Mouse (Mus musculus): ENCODE data around the gene Fam90a1a.
"Not testable (repeated sequence)": the region's sequence is repeated elsewhere in the genome, so short reads cannot be mapped to it uniquely, and the experiment has no call there.

Fam90a1a gene

GRCm38 (mm10) chr8:21958414-21958813, at the start of gene Fam90a1a:
Gene Fam90a1a (plus strand): TSS chr8:21958714.
- DNase-seq (ENCODE audit: low spot score), result no peak

DNA sequence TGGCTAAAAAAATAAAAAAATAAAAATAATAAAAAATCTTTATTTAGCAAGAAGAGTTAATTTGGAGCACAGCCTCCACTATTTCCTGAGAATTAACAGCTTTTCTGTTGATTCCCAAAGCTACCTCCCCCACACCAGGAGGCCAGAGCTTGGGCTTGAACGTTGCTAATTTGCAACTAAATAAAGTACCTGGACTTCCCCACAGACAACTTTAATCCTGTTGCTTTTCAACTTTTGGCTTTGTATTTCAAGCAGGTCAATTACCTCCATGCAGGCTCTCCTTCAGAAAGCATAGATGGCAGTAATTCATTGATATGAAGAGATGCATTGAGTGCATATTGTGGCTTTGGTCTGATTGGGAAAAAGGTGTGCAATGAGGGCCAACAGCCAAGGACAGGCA, 46.6 kb upstream of the Fam90a1a start:
- no peak for DNase-seq (ENCODE audit: low spot score)

GRCm38 (mm10) chr8:21912554-21912953, 46.0 kb upstream of the Fam90a1a start:
- no peak for DNase-seq (ENCODE audit: low spot score)

DNA sequence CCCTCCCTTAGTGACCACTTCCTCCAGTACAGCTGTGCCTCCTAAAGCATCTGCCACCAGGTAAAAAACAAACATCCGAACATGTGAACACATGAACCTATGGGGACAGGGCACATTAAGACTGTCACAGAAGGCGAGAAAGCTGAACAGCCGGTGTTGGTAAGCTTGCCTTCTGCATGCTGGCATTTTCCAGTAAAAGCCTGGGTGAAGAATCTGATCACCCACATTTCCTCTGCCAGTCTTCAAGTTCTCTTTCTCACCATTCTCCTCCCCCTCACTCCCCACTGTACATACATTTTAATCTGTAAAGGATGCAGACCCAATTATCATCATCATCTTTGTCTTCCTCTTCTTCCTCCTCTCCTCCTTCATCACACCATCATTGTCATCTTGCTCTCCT, 42.9 kb upstream of the Fam90a1a start:
- no peak for DNase-seq (ENCODE audit: low spot score)

DNA sequence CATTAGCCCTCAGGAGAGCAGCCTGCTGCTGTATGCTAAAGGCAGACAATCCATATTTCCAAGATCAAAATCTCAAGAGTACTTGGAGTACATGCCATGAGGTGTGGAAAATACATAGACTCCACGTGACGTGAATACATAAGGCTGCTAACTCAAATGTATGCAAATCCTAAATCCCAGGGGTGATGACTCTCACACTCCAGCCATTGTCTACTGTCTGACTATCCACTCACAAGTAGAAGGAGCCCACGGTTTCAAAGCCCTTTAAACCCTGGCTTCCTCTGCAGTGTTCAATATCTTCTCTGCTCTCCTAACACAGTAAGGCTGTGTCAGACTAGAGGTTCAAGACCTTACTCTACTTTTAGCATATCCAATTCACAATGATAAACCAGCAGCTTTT, 27.8 kb upstream of the Fam90a1a start:
- not testable (repeated sequence) for DNase-seq (ENCODE audit: low spot score)

DNA sequence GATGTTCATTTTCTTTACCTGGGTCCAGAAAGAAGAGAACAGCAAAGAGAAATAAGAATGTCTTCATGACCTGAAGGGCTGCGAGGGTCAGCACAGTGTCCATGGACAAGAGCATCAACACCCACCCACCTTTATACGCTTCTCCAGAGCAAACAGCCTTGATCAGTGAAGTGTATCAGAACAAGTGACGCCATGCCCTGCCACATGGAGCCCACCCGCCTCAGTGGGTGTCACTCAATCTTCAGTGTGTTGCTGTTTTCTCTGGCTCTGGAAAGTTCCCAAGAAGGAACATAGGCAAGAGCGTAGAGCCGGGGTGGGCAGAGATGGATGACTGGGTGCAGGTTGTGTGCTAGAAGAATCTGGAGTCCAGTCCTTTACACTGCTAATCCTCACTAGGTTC, 25.9 kb upstream of the Fam90a1a start, which contains the start of gene Defb15:
Defb15 (minus strand) TSS at position 101 of the 400 bp plus-strand sequence.
- DNase-seq (ENCODE audit: low spot score), result no peak

DNA sequence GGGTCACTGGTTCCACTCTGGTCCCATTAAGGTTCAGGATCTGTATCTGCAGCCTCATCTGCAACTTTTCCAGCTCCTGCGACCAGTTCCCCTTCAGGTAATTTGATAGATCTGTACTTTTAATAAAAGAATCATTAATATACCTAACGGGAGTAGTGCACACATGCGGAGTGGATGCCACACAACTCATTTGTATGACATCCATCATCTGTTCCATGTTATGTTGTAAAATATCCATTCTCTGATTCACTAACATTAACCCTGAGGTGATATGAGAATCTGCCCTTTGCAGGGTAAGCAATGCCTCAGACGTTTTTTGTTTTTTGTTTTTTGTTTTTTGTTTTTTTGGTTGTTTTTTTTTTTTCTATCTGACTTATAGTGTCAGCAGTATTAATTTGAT, 20.5 kb upstream of the Fam90a1a start, which contains the start of gene Defb35:
Defb35 (plus strand) TSS at position 301 of the 400 bp plus-strand sequence.
- not testable (repeated sequence) for DNase-seq (ENCODE audit: low spot score)

- no peak for DNase-seq (ENCODE audit: low spot score)
Observed at GRCm38 (mm10) chr8:21946462-21946861, 12.1 kb upstream of the Fam90a1a start, which contains the start of gene Defb13. Gene Defb13 (plus strand): TSS chr8:21946762.

DNA sequence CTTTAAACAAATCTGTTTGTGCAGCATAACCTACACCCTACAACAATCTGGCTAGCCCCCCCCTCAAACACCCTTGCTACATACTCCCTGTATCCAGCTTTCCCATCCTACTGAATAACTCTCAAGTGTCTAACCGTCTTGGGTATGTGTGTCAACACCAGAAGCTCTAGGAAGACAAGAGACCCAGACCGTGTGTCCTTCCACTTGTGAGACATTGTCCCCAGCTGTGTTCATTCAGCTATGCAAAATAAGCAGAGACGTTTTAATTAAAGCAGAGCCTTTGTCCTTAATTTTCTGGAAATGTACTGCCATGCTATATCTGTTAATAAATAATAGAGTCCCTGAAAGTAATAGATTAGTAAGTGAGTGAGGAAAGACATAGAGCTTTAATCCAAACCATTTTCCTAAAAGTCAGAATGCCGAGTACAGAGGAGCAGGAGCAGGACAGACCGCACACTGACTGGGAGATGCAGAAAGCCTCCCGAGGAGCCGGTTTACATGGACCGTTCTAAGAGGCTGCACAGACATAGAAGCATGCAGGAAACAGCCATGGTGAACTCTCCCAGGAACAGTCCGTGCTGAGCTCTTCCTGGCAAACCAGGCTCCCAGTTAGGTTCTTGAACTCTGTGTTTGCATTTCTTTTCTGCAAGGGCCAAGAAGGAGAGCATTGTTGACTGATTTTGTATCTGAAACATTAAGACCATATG, 11.1 kb upstream of the Fam90a1a start:
- DNase-seq (ENCODE audit: low spot score), result no peak

DNA sequence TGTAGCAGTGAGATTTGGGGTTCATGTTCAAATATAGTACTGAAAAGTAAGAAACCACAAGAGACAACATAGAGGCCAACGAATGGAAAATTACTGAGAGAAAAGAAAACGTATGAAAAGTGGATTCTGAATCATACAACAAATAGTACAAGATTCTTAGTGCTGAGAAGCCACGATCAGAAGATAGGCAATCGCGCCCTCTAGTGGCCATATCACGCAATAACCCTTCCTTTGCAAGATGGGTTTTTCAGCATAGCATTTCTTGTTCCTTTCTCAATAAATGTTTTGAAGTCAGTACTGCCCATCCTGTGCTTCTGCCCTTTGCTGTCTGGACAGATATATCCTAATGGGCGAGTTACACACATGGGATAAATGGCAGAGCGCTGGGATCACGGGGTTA, 3.2 kb upstream of the Fam90a1a start:
- peak; percentile 15 for DNase-seq (ENCODE audit: low spot score)

DNA sequence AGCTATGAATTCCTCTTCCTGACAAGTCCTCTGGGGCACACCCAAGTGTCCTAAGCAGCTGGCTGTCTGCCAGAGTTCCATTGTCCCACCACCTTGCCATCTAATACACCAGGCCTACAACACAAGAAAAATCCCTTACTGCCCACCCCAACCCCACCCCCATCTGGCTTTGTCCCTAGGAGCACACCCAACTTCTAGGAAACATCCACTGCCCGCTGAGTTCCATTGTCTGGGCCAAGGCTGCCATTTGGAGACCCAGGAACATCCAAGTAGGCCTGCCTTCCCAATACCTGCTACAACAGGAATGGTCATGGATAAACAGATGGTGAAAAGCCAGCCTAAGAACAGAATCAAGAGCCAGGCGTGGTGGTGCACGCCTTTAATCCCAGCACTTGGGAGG, 2.2 kb upstream of the Fam90a1a start:
- DNase-seq (ENCODE audit: low spot score), result no peak

DNA sequence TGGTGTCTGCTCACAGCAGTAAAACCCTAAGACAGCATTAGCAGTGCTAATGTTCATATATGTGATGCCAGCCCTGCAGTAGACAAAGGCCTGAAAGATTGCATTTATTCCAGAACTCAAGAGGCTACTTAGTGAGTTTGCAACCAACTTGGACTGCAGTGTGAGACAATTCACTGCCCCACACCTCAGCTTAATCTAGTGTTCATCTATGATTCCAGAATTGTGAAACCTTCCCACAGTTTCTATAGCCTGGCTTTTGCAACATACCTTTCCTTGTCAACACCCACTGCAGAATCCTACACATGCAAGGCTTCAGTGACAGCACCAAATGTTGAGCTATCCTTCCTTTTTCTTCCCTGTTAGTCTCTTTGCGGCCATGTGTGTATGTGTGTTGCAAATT, 8.1 kb downstream of the Fam90a1a start:
- DNase-seq (ENCODE audit: low spot score), result no peak

DNA sequence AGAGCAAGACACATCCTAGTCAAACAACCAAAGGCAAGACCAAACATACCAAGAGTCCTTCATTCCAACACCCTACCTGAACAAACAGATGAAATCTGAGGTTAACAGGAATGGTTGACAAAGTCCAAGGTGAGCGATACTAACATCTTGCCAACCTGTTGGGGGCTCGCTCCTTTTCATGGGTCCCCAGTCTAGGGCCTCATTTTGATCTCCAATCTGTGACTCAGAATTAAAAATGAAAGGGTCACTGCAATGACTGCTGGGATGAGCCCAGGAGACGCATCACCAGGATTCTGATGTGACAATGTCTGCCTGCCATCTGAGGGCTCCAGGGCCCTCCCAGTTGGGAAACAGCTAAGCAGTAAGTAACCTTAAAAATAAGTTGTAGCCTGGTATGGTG, 11.0 kb downstream of the Fam90a1a start, which contains the start of gene Ccdc70:
Ccdc70 (plus strand) TSS at position 301 of the 400 bp plus-strand sequence.
- no peak for DNase-seq (ENCODE audit: low spot score)

GRCm38 (mm10) chr8:21978193-21978592, 19.7 kb downstream of the Fam90a1a start:
- no peak for DNase-seq (ENCODE audit: low spot score)

GRCm38 (mm10) chr8:21981664-21982337, 23.3 kb downstream of the Fam90a1a start:
- DNase-seq (ENCODE audit: low spot score), result peak; percentile 7

- peak; percentile 38 for DNase-seq (ENCODE audit: low spot score)
Observed at GRCm38 (mm10) chr8:21992184-21992583, 33.7 kb downstream of the Fam90a1a start.

DNA sequence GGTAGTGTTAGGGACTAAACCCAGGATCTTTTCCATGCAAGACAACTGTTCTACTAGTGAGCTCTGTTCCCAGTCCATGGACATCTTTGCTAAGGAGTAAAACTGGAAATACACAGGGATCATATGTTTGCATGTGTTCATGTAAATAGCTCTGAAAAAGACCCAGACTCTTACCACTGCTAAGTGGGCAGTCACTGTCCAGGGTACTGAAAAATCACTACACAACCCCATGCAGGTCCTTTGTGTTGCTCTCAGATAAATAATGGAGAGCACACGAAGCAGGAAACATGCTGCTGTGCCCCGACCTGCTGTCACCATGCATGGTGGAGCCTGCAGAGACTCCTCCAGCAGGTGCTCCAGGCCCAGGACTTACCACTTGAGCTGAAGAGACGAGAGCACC, 36.7 kb downstream of the Fam90a1a start:
- no peak for DNase-seq (ENCODE audit: low spot score)

DNA sequence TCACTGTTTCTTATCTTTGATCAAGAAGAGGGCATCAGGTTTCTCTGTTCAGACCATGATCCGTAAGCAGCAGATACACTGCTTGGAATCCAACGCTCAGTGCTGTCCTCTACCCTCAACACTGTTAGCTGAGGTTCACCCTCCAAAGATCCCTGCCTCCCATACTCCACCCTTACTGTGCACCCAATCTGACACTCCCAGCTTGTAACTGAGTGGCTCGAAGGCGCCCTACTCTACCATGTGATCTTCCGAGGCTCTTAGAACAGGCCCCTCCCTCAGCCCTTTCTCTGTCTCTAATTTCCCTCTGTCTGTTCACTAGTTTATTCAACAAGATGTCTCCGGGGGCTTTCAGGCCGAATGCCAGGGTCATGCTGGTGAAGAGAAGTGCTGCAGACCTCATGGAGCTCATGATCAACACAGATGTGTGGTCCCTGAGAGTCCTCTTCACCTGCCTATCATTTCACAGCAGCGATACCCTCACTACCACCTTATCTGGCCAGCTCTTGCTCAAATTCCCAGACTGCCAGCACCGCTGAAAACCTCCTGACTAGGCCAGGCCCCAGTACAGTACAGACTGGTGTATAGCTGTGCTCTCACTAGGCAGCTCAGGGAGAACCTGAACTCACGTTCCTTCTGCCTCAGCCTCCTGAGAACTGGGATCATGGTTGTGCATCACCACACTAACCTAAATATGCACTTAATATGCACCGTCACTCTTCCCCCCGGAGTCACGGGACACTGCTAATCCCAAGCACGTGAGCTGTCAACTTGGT, 46.4 kb downstream of the Fam90a1a start:
- no peak for DNase-seq (ENCODE audit: low spot score)

- no peak for DNase-seq (ENCODE audit: low spot score)
Observed at GRCm38 (mm10) chr8:22006423-22006822, 47.9 kb downstream of the Fam90a1a start.

DNA sequence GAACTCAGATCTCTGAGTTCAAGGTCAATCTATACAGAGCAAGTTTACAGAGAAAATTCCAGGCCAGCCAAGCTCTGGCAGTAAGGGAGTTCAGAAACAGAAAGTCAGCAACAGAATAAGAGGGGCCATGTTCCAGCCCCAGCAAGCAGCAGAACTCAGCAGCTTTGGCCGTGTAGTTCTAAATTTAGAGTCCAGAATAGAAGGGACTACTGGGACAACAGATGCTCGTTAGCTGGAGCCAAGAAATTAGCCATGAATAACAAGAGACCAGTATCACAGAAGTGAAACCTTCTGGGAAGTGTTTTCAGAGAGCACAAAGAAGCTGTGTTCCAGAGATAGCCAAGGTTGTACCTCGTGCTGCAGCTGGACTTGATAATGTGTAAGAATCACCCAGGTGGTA, 50.9 kb downstream of the Fam90a1a start:
- DNase-seq (ENCODE audit: low spot score), result no peak

GRCm38 (mm10) chr8:22013034-22013707, 54.7 kb downstream of the Fam90a1a start:
- DNase-seq (ENCODE audit: low spot score), result no peak
